Mouse (Mus musculus) lung, postnatal 0 days (tissue): Measurements from ENCODE around the gene Mttp. TPM values are rescaled to one million over a fixed set of nuclear protein-coding genes. Genes with fewer than 3 reads are reported as not detected.
A peak's percentile ranks its signal among the peaks of the same experiment; 100 is the strongest.
"Not testable (repeated sequence)": the region's sequence is repeated elsewhere in the genome, so short reads cannot be mapped to it uniquely, and the experiment has no call there.

Source experiments
- ATAC-seq: fragments of 200-750 bp; cut with Nextera tagmentation; 2 replicates; pipeline ENCODE4 v1.8.0; 2017; ENCODE audit warnings: moderate library complexity
- DNase-seq: peaks from one replicate; pipeline ENCODE4 v3.0.0-alpha.2; 2016; ENCODE audit warnings: low spot score
- H3K27ac ChIP-seq: fragments of 300-500 bp; sonication (generic); 2 replicates; pipeline ENCODE4 v1.5.1; 2014; ENCODE audit warnings: antibody characterized with exemption, mild to moderate bottlenecking, low read length, mixed read lengths
- H3K27me3 ChIP-seq: fragments of 300-500 bp; sonication (generic); replicated peaks from 2 replicates; pipeline ENCODE4 v1.6.1; 2014; ENCODE audit warnings: low read length, mixed read lengths; ENCODE audit not compliant: insufficient read depth
- H3K36me3 ChIP-seq: fragments of 300-500 bp; sonication (generic); 2 replicates; pipeline ENCODE4 v1.6.1; 2014; ENCODE audit warnings: low read length, mixed read lengths; ENCODE audit not compliant: insufficient read depth
- H3K4me1 ChIP-seq: fragments of 300-500 bp; sonication (generic); 2 replicates; pipeline ENCODE4 v1.6.1; 2014; ENCODE audit warnings: antibody characterized with exemption, low read depth, low read length, mixed read lengths; ENCODE audit not compliant: insufficient read depth
- H3K4me2 ChIP-seq: fragments of 300-500 bp; sonication (generic); replicated peaks from 2 replicates; pipeline ENCODE4 v1.6.1; 2014; ENCODE audit warnings: low read depth, mild to moderate bottlenecking, low read length, moderate library complexity, mixed read lengths
- H3K4me3 ChIP-seq: fragments of 300-500 bp; sonication (generic); 2 replicates; pipeline ENCODE4 v1.5.1; 2014; ENCODE audit warnings: low read depth, low read length
- H3K9ac ChIP-seq: fragments of 300-500 bp; sonication (generic); replicated peaks from 2 replicates; pipeline ENCODE4 v1.6.1; 2014; ENCODE audit warnings: low read depth, mild to moderate bottlenecking
- H3K9me3 ChIP-seq: fragments of 300-500 bp; sonication (generic); 2 replicates; pipeline ENCODE4 v1.6.1; 2016; ENCODE audit warnings: low read length, mixed read lengths
- CTCF ChIP-seq: IDR thresholded peaks from 2 replicates; pipeline ENCODE4 v1.5.1; 2016; ENCODE audit warnings: antibody characterized with exemption, mild to moderate bottlenecking
- EP300 ChIP-seq: IDR thresholded peaks from 2 replicates; pipeline ENCODE4 v1.6.1; 2016; ENCODE audit warnings: antibody characterized with exemption, mild to moderate bottlenecking, control low read depth
- WGBS: fragments of 180-500 bp; shearing (Covaris S2); extraction: QIAGEN DNeasy Blood & Tissue Kit; methylation state at CpG from one replicate; pipeline ENCODE4 v1.1.7; 2014; 5-methylcytosine and 5-hydroxymethylcytosine counted together
- polyA plus RNA-seq: library from polyadenylated mRNA; unstranded; fragments of >200 nt; fragmentation: Nextera tagmentation; extraction: Ambion mirVana; gene quantifications from 2 replicates; pipeline ENCODE4 v1.2.1, GENCODE M21; 2015

The Mttp gene
- polyA plus RNA-seq, 1 experiment from 2014 or later, result 5.5 TPM

DNA sequence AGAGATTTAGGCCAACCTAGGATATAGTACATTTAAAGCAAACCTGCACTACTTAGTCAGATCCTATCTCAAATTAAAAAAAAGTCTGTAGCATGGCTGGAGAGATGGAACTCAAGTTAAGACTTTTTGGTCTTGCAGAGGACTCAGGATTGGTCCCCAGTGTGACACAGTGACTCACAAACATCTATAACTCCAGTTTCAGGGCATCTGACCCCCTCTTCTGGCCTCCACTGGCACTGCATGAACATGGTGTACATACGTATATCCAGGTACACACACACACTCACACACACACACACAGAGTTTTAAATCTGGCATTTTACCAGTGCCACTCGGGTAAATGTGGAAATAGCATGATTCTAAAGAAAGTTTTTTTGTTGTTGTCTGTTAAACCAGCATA lies 4.0 kb upstream of the Mttp start:
- ATAC-seq (no peak), DNase-seq (no peak)
- no peaks in the 10 kb centered on the region for H3K9me3 ChIP-seq
- WGBS, result 92% methylated on average over 2 of the region's 2 CpGs
- no peak overlapping the region for H3K4me3 ChIP-seq
- 0 out of 2 replicates have a peak, but pooled peaks cover 3% of the 10 kb centered on the region for H3K36me3 ChIP-seq
- TF ChIP-seq EP300 (no peak), CTCF (no peak)
- no peak overlapping the region for H3K4me2 ChIP-seq
- no peak overlapping the region for H3K27ac ChIP-seq
- H3K9ac ChIP-seq, result no peak overlapping the region
- no peaks in the 10 kb centered on the region for H3K4me1 ChIP-seq
- no peaks in the 10 kb centered on the region for H3K27me3 ChIP-seq

DNA sequence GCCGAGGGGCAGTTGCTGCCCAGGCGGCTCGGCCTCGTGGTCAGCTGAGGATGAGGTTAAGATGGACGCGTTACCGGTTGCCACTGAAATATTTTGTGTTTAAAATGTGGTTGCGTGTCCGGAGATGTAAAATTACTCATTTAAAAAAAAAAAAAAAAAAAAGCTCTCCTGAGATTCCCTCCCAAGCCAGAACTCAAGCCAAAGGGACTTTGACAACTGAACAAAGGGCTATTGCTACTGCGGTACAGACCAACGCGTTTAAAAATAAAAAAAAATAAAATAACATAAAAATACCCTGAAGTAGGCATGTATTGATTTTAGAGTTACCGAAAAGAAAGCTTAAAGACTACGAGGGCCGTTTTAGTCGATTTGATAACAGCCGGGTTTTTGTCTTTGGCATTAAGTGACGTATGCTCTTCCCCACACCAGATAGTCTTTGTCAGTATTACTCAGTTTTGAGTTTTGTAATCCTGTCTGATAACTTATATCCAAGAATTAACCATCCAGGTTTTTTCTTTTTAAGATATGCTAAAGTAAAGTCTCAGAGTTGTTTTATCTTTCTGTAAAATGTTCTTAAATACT lies 617 bp downstream of the Mttp start:
- Histone ChIP-seq H3K4me3 (peak overlapping the region; percentile 71), H3K4me2 (peak overlapping the region; percentile 67), H3K36me3 (no peaks in the 10 kb centered on the region), H3K27ac (peak overlapping the region; percentile 97), H3K27me3 (no peaks in the 10 kb centered on the region), H3K4me1 (peaks cover 4% of the 10 kb centered on the region; the same call in 1 of the 2 replicates), H3K9ac (peak overlapping the region; percentile 50), H3K9me3 (no peaks in the 10 kb centered on the region)
- WGBS, result under 1% methylated on average over 18 of the region's 18 CpGs
- ATAC-seq (no peak), DNase-seq (peak; percentile 56)
- no peak for TF ChIP-seq EP300
- no peak for TF ChIP-seq CTCF

DNA sequence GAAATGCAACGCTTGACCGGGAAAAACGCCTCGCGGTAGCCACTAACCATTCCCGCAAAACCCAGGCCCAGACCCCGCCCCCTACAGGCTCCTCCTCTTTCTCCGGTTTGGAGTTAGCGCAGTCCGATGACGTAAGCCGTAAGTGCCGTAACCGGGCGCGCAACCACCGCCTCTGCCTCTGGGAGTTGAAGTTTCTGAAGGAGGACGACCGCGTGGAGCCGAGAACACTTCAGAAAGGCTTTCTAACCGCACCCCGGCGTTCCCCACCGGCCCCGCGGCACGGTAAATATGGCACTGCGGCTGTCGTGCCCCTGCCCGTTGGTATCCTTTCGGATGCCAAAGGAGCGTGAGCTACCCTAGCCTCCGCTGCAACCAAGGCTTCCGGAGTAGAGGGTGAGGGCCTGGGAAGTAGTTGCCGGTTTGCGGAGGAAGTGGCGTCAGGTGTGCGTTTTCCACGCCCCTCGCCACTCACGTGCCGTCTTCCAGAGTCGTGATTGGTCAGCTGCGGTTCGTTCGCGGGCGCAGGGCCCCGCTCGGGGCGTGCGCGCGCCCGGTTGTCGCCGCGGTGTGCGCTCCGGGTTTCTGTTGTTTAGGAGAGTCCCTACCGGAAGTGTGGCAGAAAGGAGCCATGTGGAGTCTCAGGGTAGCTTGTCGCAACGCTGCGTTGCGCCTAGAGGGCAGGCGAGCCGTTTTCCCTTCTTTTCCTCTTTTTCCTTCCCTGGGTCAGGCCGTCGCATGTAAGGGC lies 1.3 kb downstream of the Mttp start, which contains the start of gene Trmt10a:
Trmt10a (plus strand) TSS at position 134 of the 745 bp plus-strand sequence.
- H3K9ac ChIP-seq, result peak within 1 kb of the TSS; percentile 50
- 1% methylated on average over 70 of the region's 70 CpGs for WGBS
- DNase-seq, result peak; percentile 99
- H3K36me3 ChIP-seq, result no peaks in the 10 kb centered on the region
- peak within 1 kb of the TSS; percentile 67 for H3K4me2 ChIP-seq
- H3K9me3 ChIP-seq, result no peaks in the 10 kb centered on the region
- peak within 1 kb of the TSS; percentile 97 for H3K27ac ChIP-seq
- no peaks in the 10 kb centered on the region for H3K27me3 ChIP-seq
- peak; percentile 99 for ATAC-seq
- TF ChIP-seq CTCF, result peak; percentile 65
- TF ChIP-seq EP300, result peak; percentile 41
- peak within 1 kb of the TSS; percentile 71 for H3K4me3 ChIP-seq
- H3K4me1 ChIP-seq, result peaks cover 4% of the 10 kb centered on the region; the same call in 1 of the 2 replicates

DNA sequence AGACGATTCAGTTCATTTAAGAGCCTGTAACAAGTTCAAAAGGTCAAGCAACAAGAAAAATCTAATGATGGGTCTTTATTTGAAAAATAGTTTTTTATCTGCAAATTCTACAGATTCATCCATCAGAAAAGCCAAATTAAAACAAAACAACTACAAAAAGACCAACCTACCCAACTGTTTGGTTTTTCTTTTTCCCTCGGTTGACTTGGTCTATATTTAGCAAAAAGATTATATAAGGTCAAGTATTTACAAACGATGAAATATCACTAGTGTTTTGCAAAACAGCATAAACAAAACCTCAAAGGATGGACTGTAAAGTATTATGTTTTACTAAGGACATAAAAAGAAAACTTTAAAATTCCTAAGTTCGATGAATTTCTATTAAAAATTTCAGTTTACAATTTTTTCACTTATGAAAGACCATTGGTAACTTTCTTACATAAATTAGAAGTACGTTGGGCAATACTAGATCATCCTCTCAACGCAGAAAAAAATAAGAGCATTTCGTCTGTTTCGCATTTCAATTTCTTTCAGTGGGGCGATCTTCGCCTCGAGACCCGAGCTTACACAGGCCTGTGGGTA lies 1.9 kb downstream of the Mttp start:
- WGBS, result 3% methylated on average over 12 of the region's 12 CpGs

DNA sequence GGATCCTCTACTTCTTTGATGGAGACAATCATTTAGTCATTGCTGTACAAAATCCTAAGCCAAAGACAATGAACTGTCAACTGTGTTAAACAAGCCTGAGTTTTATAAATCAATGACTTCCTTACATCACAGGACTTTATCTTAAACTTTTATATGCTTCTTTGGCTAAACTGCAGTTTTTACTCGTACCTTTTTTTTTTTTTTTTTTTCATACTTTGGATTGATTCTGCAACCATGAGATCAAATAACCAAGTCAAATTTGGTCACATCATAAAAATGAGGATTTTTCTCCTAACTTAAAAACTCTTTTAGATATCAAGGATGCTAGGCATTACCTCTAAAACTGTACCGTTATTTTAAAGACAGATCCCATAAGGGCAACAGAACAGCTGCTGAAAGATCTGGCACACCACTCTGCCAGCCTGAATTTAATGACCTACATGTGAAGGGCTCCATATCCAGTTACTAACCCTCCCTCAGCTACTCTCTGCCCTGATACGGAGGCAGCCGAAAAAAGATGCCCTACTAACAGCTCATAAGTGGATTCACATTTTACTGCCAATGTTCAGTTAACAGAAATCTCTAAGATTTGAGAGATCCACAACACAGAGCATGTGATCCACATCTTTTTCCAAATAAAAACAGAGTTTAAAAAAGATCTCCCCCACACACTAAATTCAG lies 2.6 kb downstream of the Mttp start:
- H3K4me1 ChIP-seq, result peaks cover 4% of the 10 kb centered on the region; the same call in 1 of the 2 replicates
- H3K4me3 ChIP-seq, result no peak overlapping the region
- WGBS, result 37% methylated on average over 4 of the region's 4 CpGs
- H3K27ac ChIP-seq, result peak overlapping the region; percentile 21; the same call in 1 of the 2 replicates
- peak overlapping the region; percentile 67; the same call in 1 of the 2 replicates for H3K4me2 ChIP-seq
- TF ChIP-seq EP300 (no peak), CTCF (no peak)
- no peak for DNase-seq
- H3K9me3 ChIP-seq, result no peaks in the 10 kb centered on the region
- ATAC-seq, result no peak
- 0 out of 2 replicates have a peak overlapping the region, but pooled peaks have one; percentile 19 for H3K9ac ChIP-seq
- no peaks in the 10 kb centered on the region for H3K27me3 ChIP-seq
- H3K36me3 ChIP-seq, result no peaks in the 10 kb centered on the region

More for the DNA sequence above, 1.9 kb downstream of the Mttp start:
- no peaks in the 10 kb centered on the region for H3K9me3 ChIP-seq
- ATAC-seq (no peak), DNase-seq (peak; percentile 33)
- H3K27me3 ChIP-seq, result no peaks in the 10 kb centered on the region
- H3K9ac ChIP-seq, result 0 out of 2 replicates have a peak overlapping the region, but pooled peaks have one; percentile 45
- no peaks in the 10 kb centered on the region for H3K36me3 ChIP-seq
- H3K27ac ChIP-seq, result peak overlapping the region; percentile 97
- peak overlapping the region; percentile 67 for H3K4me2 ChIP-seq
- H3K4me1 ChIP-seq, result peaks cover 4% of the 10 kb centered on the region; the same call in 1 of the 2 replicates
- TF ChIP-seq CTCF (no peak), EP300 (no peak; the same call in 1 of the 2 replicates)
- peak overlapping the region; percentile 71 for H3K4me3 ChIP-seq

DNA sequence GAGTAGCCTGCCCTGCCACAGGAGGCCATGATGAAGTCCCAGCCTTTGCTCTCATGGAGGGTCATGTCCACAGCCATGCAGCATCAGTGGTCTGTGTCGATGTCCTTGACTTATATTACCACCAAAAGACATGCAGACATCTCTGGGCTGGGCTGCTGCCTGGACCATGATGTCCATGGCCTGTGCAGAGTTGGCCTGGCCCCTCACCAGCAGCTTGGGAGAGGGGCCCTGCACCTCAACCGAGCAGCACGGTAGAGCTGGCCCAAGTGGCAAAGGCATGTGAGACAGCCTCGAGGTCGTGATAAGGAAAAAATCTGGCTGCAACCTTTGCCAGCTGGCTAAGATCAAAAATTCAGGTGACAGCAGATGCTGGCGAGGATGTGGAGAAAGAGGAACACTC lies 5.1 kb downstream of the Mttp start:
- no peak overlapping the region for H3K27ac ChIP-seq
- 85% methylated on average over 6 of the region's 6 CpGs for WGBS
- no peak for TF ChIP-seq EP300
- TF ChIP-seq CTCF, result no peak
- H3K36me3 ChIP-seq, result no peaks in the 10 kb centered on the region
- ATAC-seq (no peak), DNase-seq (no peak)
- no peak overlapping the region for H3K4me3 ChIP-seq
- H3K9ac ChIP-seq, result no peak overlapping the region
- no peaks in the 10 kb centered on the region for H3K27me3 ChIP-seq
- H3K4me1 ChIP-seq, result peaks cover 4% of the 10 kb centered on the region; the same call in 1 of the 2 replicates
- H3K9me3 ChIP-seq, result no peaks in the 10 kb centered on the region
- no peak overlapping the region for H3K4me2 ChIP-seq

DNA sequence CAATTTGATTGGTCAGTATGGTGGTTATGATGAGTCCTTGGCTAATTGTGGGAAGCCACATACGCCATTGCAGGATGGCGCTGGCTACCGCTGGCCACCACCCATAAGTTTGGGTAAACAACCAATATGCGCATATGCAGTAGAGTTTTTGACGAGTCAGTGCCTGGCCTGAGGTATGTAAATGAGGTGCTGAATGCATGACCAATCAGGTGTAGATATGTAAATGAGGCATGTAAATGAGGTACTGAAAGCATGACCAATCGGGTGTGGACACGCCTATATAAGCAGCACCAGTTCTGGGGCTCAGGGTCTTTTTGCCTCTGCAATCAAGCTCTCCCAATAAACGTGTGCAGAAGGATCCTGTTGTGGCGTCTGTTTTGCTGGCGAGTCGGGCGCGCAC lies 6.6 kb downstream of the Mttp start:
- not testable (repeated sequence) for H3K36me3 ChIP-seq, H3K9me3 ChIP-seq, DNase-seq, H3K4me1 ChIP-seq, H3K9ac ChIP-seq, H3K4me3 ChIP-seq, H3K27ac ChIP-seq, H3K4me2 ChIP-seq, H3K27me3 ChIP-seq, ATAC-seq
- 95% methylated on average over 13 of the region's 13 CpGs for WGBS
